Mouse (Mus musculus) ES-E14 (cell line): ENCODE results near the gene Tmprss11a.

Experiments
- CHD2 ChIP-seq: IDR thresholded peaks from 2 replicates; pipeline ENCODE4 v1.6.1; 2014; ENCODE audit warnings: mild to moderate bottlenecking, low read depth, low read length, inconsistent platforms
- MAFK ChIP-seq: IDR thresholded peaks from 2 replicates; pipeline ENCODE4 v1.6.1; 2014; ENCODE audit warnings: mild to moderate bottlenecking, low read depth, low read length, inconsistent platforms; ENCODE audit not compliant: insufficient read depth

GRCm38 (mm10) chr5:86407941-86408340, 60.8 kb downstream of the Tmprss11a start:
- TF ChIP-seq MAFK = no peak
- TF ChIP-seq CHD2 = no peak
